Mouse (Mus musculus) cerebellum, adult 11-12 months (tissue): ENCODE results near the gene Gabrb1.

Experiments used
- DNase-seq: peaks from one replicate; pipeline ENCODE4 v3.0.0; 2022

The Gabrb1 gene

DNA sequence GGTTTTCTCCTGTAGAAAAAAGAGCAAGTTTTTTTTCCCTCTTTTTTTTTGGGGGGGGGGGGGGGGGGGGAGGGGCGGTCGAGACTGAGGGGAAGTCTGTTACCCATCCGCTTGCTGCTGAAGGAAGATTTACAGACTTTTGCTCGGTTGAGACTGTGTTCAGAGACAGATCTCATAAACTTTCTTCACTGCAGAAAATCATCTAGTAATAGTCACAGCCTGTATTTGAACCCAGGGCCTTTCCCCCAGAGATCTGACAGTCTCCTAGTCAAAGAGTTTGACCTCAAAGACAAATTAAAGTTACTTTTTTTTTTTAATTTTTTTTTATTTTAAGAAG is 510.3 kb downstream of the Gabrb1 start:
- DNase-seq = peak; percentile 12

DNA sequence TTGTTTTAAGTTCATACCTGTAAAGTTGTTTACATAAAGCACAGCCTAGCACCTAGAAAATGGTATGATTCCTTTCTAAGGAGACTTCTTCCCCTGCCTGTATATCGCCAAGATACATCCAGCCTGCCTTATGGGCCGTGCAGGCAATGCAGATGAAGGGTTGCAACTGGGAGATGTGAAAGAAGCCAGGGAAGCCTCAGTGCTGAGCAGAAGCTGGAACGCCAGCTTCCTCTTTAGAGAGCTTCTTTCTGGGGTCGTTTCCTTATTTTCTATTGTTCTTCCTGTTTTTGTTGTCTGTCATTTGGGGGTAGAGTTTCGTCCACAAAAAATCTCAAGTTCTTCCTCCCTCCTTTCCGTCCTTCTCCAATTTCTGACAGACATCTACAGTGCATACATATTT is 512.2 kb downstream of the Gabrb1 start:
- DNase-seq = no peak

DNA sequence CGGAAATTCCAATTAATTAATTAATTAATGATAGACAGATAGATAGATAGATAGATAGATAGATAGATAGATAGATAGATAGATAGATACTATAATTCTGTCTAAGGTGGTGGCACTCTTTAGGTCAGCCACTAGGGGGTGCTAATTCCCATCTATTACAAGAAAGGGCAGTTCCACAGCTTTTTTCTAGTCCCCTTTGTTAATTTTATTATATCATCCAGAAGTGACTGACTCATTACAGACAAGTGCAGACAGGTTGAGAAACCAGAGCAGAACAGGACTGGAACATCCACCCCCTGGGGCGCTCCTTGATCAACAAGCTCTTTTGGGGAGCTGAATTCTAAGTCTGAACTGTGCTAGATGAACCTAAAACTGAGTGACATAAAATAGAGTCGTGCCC is 514.8 kb downstream of the Gabrb1 start:
- DNase-seq = no peak

DNA sequence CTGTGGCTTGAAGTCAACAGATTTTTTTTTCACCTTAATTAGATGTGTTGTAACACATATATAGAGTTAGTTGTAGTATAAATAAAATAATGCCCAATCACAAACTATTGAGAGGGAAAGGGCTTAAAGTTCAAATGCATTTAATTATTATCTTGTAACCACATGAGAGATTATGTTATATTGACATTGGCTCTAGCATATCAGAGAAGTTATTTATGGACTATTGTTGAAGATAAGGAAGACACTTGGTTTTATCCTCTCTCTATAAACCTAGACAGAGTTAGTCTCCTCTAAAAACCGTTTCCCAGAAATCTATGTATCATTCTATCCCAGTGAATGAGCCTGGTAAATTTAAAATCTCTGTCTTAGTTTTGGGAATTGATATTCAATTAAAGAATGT is 515.6 kb downstream of the Gabrb1 start:
- DNase-seq = no peak

DNA sequence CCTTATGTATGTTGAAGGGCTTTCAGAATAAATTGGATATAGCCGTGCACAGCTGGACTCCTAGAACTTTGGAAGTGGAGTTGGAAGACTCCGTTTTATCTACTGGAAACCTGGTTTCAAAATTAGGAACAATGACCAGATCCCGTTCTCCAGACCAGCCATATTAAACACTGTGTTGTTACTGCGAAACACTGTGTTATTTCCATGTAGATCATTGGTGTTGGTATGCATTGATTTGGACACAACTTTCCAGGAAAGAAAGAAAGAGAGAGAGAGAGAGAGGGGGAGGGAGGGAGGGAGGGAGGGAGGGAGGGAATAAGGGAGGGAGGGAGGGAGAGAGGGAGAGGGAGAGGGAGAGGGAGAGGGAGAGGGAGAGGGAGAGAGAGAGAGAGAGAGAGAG is 517.1 kb downstream of the Gabrb1 start:
- no peak for DNase-seq

- DNase-seq = no peak
Measured at GRCm38 (mm10) chr5:72175530-72175929, 517.6 kb downstream of the Gabrb1 start.

DNA sequence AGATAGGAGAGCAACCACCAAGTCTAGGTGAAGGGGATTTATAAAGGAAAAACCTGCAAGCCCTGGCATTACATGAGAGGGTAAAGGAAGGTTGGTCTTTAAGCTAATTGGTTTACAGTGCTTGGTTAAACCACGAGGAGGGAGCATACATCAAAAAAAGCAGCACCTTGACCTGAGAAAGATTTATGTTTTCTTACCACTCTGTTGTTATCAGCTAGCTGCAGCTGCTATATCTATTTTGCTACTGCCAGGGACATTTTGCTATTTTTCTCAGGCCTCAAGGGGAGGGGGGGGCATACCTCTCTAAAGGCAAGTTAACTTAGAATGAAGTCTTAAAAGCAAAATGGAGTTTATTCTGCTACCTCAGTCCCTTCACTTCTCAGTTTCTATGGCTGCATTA is 523.3 kb downstream of the Gabrb1 start:
- DNase-seq = no peak

GRCm38 (mm10) chr5:72182804-72183203 is 524.9 kb downstream of the Gabrb1 start:
- DNase-seq = no peak

- no peak for DNase-seq
Measured at GRCm38 (mm10) chr5:72183929-72184328, 526.0 kb downstream of the Gabrb1 start.

DNA sequence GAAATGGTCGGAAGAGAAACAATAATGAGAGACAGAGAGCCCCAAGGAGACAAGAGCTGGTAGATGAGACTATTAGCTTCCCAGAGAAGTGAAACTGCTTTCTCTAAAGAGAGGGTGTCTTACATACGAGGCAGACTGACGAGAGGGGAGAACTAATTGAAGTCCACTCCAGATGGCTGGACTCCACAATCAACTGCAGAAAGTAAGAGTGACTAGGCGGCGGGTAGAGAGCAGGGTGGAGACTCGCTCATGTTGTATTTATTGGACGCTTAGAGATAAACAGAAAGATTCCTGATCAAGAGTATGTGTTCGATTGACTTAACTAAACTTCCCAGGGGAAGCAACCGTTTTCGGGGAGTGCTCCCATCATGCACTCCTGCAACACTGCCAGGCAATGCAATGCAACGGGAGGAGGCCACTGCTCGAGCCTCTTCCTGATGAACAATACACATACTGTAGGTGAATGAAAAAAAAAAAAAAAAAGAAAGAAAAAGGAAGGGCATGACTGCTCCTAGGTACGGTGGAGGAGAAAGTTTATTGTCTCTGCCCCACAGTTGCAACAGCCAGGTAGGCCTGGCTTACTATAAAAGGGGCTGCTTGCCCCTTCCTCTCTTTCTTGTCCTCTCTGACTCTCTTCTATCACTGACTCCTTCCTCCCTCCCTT is 526.7 kb downstream of the Gabrb1 start:
- no peak for DNase-seq

DNA sequence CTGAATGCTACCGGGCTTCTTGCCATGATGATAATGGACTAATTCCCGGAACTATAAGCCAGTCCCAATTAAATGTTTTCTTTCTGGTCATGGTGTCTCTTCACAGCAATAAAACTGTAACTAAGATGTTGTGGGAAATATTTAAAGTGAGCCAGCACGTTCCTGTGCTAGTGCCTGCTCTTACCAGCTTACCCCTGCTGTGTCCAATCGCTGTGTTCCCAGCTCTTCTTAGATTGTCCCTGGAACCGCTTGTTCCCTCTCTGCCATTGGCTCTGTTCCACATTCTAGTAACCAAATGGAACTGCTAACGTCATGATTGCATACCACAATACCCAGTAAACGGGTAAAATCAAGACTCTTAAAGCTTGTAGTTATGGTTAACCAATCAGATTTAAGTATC is 533.2 kb downstream of the Gabrb1 start:
- DNase-seq = no peak

GRCm38 (mm10) chr5:72191932-72192331 is 534.0 kb downstream of the Gabrb1 start:
- no peak for DNase-seq

DNA sequence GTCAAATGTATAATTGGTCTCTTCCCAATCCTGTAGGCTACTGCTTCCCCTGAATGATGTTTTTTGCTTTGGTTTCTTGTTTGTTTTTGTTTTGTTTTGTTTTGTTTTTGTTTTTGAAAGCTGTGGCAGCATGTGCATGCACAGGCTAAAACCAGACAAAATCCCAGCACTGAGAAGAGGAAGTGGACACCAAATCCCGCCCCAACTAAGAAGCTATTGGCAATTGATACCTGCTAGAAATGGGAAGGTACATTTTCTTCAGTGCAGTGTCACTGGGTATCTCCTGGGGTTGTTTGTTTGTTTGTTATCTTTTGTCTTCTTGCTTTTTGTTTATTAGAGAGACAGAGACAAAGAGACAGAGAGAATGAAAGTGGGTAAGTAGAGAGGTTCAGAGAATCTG is 537.5 kb downstream of the Gabrb1 start:
- DNase-seq = no peak
